Mouse (Mus musculus): ENCODE measurements around the gene Tbx19.

The Tbx19 gene

GRCm38 (mm10) chr1:165160723-165161405 lies at the start of gene Tbx19:
Tbx19 (minus strand) TSS chr1:165160773.
- no peak for DNase-seq (ENCODE audit: low spot score)

- DNase-seq (ENCODE audit: low spot score) = no peak
Measured at GRCm38 (mm10) chr1:165205591-165205990, 45.0 kb upstream of the Tbx19 start.

GRCm38 (mm10) chr1:165203488-165204035 lies 43.0 kb upstream of the Tbx19 start:
- no peak for DNase-seq (ENCODE audit: low spot score)

DNA sequence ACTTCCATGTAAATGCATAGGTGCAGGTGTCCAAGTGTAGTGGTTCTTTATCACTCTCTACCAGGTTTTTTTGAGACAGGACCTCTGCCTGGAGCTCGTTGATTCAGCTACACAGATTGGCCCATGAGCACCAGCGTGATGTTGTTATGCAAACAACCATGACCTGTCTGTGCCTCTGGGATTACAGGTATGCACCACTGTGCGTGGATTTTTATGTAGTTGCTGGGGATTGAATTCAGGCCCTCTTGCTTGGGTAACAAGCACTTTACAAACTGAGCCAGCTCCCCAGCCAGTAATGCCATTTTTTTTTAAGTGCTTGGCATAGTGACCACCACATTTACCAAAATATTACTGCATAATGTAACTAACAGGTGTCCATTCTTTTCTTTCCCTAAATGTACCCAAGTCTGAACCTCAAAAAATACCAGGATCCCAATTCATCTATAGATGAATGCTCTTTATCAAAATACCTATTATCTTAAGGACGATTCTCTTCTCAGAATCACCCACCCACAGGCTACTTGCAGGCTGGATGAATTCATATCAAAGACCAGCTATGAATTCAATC lies 41.0 kb upstream of the Tbx19 start:
- DNase-seq (ENCODE audit: low spot score) = no peak

DNA sequence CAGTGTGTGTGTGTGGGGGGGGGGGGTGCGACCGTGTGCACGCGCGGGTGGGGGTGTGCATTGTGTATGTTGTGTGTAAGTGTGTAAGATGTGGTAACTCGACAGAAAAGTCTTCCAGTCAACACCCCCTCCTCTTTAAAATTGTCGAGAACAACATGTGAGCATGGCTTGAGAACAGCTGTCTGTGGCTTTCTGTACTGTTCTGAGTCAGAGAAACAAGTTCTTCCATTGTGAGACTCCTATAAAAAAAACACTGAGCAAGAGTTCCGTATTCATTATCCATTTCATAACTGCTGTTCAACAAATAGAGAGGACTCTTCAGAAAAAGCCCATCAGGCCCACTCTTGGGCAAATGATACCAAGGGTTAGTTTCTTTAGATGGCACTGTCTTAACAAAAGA lies 40.2 kb upstream of the Tbx19 start:
- DNase-seq (ENCODE audit: low spot score) = no peak

DNA sequence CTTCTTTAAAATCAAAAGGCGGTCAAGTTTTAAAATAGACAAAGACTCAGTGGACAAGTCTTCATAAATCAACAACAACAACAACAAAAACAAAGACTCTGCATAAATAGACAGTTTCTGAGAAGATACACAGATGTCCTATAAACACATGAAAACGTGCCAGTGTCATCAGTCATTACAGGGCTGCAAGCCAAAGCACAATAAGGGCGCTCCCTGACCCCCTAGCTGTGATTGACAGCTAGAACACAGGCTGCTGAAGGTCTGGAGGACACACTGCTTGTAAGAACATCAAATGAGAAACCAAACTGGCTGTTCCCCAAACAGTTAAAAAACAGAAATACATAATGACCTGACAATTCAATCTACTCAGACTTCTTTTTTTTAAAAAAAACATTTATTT lies 39.1 kb upstream of the Tbx19 start:
- DNase-seq (ENCODE audit: low spot score) = no peak

DNA sequence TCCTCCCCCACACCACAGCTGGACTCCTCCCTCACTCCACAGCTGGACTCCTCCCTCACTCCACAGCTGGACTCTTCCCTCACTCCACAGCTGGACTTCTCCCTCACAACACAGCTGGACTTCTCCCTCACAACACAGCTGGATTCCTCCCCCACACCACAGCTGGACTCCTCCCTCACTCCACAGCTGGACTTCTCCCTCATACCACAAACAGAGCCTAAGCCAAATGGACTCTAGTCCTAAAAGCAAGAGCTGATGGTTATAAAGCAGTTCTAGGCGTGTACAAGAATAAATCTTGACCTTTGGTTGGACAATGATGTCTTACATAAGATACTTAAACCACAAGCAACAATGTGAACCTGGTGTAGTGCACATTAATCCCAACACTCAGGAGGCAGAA lies 38.4 kb upstream of the Tbx19 start:
- no peak for DNase-seq (ENCODE audit: low spot score)

GRCm38 (mm10) chr1:165197875-165198274 lies 37.3 kb upstream of the Tbx19 start:
- DNase-seq (ENCODE audit: low spot score) = no peak

DNA sequence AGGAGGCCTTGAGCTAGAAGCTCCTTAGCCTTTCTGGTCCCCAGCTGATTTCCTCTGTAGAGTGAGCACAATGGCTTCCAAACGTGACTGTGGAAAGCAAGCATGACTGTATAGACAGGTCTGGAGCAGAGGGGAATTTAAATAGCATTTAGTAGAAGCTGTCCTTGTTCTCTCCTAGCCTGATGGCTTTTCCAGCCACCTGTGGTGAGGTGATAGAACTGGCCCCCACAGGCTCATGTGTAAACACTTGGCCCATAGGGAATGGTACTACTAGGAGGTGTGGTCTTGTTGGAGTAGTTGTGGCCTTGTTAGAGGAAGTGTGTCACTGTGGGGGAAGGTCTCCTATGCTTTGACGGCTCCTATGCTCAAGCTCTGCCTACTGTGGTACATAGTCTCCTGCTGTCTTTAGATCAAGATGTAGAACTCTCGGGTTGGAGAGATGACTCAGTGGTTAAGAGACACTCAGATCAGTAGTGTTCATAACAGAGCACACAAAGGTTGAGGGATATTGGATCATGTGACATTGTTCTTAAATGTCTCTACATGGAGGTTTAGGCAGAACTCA lies 34.9 kb upstream of the Tbx19 start:
- no peak for DNase-seq (ENCODE audit: low spot score)

DNA sequence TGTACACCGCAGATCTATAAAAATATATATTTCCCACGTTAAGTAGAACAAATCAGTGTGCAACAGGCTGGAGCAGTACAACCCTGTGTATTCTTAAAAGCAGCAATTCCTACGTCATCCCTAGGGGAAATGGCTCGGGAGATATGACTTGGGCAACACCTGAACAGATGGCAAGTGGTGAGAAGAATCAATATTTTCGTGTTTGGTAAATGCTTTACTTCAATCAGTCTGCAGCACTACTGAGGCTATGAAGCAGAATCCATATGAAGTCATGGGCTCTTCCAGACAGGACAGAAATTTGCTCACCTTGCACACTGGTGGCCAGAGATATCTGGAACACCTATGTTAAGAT lies 34.1 kb upstream of the Tbx19 start:
- no peak for DNase-seq (ENCODE audit: low spot score)

DNA sequence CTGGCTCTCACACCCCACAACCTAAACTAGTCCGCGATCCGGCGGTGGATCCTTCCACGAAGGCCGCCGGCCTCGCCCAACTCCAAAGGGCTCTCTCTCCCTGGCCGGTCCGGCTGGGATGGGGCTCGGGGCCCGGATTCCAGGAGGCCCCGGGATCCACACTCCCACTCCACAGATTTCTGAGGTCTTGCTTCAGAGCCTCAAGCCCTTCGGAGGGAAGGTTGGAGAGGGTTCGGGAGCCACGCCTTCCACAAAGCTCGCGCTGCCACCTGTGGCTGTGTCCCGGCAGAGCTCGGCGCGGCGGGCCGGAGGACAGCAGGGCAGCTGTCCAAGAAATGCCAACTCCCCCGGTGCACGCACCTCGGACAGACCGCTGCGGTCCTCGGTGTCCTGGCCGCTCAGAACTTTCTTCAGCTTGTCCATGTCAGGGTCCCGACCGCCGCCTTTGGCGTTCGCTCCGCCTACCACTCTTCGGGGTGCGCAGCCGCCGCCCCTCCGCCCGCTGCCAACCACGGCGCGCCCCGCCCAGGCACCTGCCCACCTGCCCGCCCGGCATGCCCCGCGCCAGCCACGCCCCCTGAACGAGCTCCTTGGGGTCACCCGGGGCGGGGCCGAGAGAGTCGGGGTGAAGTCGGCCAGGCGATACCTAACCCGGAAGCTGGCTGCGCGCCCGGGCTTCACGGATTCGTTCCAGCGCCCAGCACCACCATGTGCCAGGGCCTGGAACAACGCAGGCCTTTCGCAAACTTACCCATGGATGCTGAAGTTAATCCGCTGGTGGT lies 33.5 kb upstream of the Tbx19 start, which contains the start of gene Sft2d2:
Sft2d2 (minus strand) TSS at position 559 of the 782 bp plus-strand sequence.
- DNase-seq (ENCODE audit: low spot score) = peak; percentile 94

DNA sequence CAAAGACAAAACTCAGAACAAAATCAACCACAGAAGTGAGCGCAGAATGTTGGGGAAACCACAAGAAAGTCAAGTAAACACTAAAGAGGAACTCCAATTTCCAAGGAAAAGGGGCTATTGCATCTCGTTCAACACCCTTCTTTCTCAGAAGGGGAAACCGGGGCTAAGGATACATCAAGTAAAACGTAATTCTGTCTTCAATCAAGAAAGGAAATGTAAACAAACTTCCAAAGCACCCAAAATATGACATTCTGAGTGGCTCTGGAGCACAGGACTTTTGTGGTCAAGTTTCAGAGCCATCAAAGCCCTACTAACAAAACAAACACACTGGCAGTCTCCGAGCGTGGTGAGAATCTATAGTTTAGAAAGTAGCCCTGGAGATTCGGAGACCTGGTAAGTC lies 32.9 kb upstream of the Tbx19 start:
- DNase-seq (ENCODE audit: low spot score) = no peak

GRCm38 (mm10) chr1:165192714-165193264 lies 32.2 kb upstream of the Tbx19 start:
- DNase-seq (ENCODE audit: low spot score) = no peak

GRCm38 (mm10) chr1:165192102-165192501 lies 31.5 kb upstream of the Tbx19 start:
- DNase-seq (ENCODE audit: low spot score) = no peak

DNA sequence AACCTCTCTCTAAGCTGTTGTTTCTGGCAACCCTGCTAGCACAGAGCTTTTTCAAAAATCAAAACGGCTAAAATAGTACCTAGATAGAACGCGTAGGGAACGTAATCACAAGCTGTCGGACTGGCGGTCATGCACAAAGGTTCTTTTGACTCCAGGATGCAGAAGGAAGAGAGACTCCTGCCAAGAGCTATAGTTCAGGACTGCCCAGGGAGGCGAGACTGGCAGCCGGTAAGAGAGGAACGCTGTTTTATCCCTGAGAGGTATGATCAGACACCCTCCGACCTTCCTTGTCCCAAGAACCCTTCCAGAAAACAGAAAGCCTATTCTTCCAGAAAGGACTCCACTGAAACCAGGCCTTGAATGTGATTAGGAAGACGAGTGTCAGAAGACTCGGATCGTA lies 31.0 kb upstream of the Tbx19 start:
- no peak for DNase-seq (ENCODE audit: low spot score)

GRCm38 (mm10) chr1:165190571-165191273 lies 30.1 kb upstream of the Tbx19 start:
- no peak for DNase-seq (ENCODE audit: low spot score)

- DNase-seq (ENCODE audit: low spot score) = no peak
Measured at GRCm38 (mm10) chr1:165190068-165190467, 29.5 kb upstream of the Tbx19 start.

DNA sequence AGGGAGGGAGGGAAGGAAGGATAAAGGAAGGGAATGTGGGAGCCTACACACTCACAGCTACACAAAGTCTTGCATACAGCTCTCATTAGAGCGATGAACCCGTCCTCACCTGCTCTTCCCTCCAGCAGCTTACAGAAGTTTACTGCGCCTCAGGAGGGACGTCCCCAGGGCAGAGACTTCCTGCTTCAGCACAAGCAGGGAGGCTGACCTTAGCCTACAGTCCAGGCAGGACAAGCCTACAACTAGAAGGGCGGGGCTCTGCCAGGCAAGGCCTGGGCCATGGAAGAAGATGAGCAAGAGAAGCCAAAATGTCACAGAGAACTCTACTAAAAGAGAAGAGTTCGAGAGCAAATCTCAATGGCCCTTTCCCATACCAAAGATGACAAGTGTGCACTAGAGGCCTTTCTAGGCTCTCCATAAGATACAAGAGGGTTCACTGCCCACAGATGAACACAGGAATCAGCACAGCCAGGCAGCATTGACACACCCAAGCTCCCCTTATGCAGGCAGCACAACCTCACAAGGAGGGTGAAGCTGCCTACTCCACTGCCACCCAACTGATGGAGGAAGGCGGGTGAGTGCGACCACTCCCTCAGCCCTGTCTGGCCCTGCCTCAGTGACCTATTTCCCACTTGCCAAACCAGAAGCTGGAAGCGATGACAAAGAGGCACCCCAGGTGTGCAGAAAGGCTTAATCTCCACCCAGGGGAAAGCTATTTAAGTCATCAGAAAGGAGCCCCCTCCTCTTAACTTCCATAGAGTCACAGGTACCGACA lies 28.4 kb upstream of the Tbx19 start:
- no peak for DNase-seq (ENCODE audit: low spot score)

GRCm38 (mm10) chr1:165187357-165187756 lies 26.8 kb upstream of the Tbx19 start:
- no peak for DNase-seq (ENCODE audit: low spot score)

DNA sequence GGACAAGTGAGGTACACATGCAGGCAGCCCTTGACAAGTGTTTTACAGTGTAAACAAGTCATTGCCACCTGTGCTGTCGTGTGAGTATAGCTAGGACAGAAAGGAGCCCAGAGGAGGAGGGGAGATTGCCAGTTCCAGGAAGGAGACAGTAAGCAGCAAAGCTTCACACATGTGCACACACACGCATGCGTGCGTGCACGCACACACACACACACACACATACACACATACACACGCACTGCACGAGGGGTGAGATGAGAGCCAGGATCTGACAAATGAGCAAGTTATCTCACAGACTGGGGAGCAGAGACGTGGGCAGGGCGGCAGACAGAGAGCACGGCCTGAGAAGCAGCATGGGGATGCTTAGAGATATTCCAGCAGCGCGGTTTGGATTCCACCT lies 25.9 kb upstream of the Tbx19 start:
- DNase-seq (ENCODE audit: low spot score) = no peak

DNA sequence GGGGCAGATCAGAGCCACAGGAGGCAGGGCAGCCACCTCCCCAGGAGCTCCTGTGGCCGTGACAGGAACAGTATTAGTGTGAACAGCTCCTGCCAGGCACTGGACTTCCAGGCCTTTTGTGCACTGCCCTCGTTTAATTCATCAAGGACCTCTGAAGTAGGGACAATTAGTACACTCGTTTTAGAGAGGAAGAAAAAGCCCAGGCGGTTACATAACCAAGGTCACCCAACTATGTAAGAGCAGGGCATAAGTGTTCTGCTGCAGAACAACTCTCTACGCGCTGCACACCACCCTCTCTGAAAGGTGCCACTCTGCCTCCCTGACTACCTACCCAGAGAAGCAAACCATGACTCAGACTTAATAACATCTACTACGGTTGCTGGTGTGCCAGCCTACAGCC lies 24.5 kb upstream of the Tbx19 start:
- no peak for DNase-seq (ENCODE audit: low spot score)
